Mouse (Mus musculus) T-helper 2 cell (primary cell): ENCODE data around the gene Trub1.

Experiments used
- in situ Hi-C: fragments of 300-600 bp; cut with MboI, MseI; formaldehyde crosslinking; loops from one replicate; pipeline ENCODE4 v1.15.1; 2025; ENCODE audit warnings: high pct_unique_total_duplicates

Gene Trub1

GRCm38 (mm10) chr19:57439296-57439695 lies 13.4 kb upstream of the Trub1 start:
- in situ Hi-C loops, result no loop called here

- in situ Hi-C loops, result no loop called here
Measured at GRCm38 (mm10) chr19:57441501-57441900, 11.2 kb upstream of the Trub1 start.

GRCm38 (mm10) chr19:57442936-57443657 lies 9.6 kb upstream of the Trub1 start:
- in situ Hi-C loops, result no loop called here

DNA sequence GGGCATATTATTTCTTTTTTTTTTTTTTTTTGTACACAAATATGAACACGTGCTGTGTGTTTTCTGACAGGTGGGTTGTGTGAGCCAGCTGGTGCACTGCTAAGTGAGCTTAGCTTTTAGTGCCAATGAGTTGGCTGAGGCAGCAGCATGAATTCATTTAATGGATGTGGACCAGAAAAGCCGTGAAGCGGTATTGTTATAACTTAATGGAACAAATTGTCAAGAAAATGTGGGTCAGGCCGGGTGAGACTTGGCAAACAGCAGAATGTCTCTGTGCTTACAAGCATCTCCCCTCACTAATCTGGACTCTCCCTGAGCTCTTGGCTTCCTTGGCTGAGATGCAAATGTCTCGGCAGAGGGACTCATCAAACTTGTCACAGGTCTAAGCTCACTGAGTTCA lies 7.7 kb upstream of the Trub1 start:
- in situ Hi-C loops, result loop anchor here (5.0 kb wide), 1 partner anchor 38 kb away; no protein-coding TSS in a partner anchor

- in situ Hi-C loops, result no loop called here
Measured at GRCm38 (mm10) chr19:57450849-57451248, 1.9 kb upstream of the Trub1 start.

DNA sequence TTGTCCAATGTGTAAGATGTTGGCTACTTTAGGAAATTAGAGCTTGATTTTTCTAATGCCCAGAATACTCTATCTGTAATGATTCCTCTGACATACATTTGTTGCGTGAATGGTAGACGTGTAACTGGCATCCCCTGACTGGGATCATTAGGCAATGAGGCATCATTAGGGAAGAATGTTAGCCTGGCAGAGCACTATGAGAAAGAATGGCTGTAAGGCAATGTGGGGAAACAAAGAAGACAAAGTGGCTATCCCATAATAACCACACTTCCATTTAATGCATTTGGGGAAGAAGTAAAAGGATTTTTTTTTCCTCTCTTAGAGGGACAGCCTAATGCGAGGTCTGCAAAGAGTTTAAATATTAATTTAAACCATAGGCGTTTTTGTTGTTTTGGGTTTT lies 950 bp upstream of the Trub1 start:
- in situ Hi-C loops, result no loop called here

DNA sequence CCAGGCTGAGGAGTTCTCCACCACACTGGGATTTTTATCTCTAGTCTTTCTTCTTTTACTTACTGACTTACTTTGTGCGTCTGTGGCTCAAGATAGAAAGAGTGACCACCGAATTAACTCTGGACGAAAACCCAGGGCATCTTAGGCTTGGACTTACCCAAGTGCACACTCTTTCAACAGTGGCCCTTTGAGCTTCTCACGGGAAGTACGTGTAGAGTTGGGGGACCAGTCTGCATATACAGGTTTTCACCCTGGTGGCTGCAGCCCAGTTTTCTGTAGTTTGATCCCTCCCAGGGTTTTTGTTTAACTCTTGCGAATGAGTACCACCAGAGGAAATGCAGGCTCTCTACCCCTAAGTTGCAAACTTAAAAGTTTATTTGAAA lies 497 bp downstream of the Trub1 start:
- in situ Hi-C loops, result no loop called here

GRCm38 (mm10) chr19:57455286-57455960 lies 2.7 kb downstream of the Trub1 start:
- in situ Hi-C loops, result no loop called here

- in situ Hi-C loops, result no loop called here
Measured at GRCm38 (mm10) chr19:57457075-57457474, 4.4 kb downstream of the Trub1 start.

DNA sequence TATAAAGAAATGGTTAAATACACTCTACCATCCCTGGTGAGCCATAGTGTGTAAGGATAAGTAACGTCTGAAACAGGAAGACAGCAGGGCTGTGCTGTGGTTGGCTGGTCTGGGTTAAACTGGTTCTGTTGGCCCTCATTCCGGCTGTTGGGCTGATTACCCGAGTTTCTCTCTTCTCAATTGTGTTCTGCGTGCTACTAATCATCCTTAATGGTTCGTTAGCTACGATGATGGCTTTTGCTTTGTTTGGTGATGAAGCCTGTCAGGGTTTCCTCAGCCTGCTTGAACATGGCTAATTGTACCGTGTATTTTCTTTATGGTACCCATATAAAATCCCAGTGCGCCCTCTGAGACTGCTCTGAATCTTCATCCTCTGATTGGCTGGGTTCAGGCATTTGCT lies 11.0 kb downstream of the Trub1 start:
- in situ Hi-C loops, result no loop called here

DNA sequence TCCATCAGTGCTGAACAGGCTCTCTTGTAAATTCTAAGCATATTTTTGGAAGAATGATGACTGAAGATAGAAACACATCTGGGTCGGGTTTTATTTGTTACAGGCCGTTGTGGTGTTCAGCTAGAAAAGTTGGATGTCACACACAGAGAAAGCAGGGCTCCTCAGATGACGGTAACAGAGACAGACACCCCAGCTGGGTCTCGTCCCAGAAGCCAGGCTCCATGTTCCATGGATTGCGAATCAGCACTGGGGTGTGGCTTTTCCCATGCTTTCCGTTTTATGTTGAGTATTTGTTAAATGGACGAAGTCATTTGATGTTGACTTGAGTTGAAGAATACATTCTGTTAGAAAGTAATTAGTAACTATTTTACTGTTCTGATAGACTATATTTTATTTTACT lies 13.0 kb downstream of the Trub1 start:
- in situ Hi-C loops, result no loop called here

DNA sequence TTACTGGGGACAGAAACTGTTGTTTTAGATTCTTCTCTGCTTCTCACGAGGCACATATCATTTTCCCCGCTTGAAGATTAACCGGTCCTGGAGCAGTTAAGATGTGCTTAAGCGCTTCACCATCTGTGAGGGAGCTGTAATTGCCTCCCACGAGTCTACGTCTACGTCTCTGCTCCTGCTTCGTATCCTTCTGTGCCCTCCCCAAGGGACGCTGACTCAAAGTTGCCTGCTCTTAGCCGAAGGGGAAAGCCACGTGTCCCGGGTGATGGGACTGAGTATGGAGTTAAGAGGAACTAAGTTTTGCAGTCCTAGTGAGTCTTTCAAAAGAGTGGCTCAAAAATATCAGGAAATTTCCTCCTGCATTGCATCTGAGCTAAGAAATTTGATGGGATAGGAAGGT lies 18.3 kb downstream of the Trub1 start:
- in situ Hi-C loops, result loop anchor here (10.0 kb wide), 1 partner anchor 164 kb away; no protein-coding TSS in a partner anchor

- in situ Hi-C loops, result loop anchor here (10.0 kb wide), 1 partner anchor 163 kb away; no protein-coding TSS in a partner anchor
Measured at GRCm38 (mm10) chr19:57472169-57472568, 19.5 kb downstream of the Trub1 start.

GRCm38 (mm10) chr19:57473301-57473700 lies 20.6 kb downstream of the Trub1 start:
- in situ Hi-C loops, result loop anchor here (10.0 kb wide), 1 partner anchor 162 kb away; no protein-coding TSS in a partner anchor

DNA sequence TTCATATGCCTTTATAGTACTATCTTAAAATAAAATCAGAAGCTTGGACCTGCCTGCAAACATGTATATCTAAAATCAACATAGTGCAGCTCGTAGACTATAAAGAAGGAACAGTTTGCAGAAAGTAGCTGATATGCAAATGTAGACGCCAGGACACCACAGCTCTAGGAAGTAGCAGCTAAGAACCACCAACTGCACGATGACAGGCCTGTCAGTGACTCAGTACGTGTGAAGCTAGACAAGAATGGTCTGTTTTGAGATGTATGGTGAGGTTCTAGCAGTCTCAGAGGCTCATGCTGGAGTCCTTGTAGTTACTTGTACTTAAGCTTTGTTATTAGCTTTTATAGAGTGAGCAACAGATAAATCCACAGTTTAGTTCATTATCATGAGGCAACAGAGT lies 22.6 kb downstream of the Trub1 start:
- in situ Hi-C loops, result loop anchor here (10.0 kb wide), 1 partner anchor 160 kb away; no protein-coding TSS in a partner anchor

- in situ Hi-C loops, result loop anchor here (10.0 kb wide), 1 partner anchor 157 kb away; no protein-coding TSS in a partner anchor
Measured at GRCm38 (mm10) chr19:57477310-57477709, 24.6 kb downstream of the Trub1 start.

- in situ Hi-C loops, result loop anchor here (10.0 kb wide), 1 partner anchor 157 kb away; no protein-coding TSS in a partner anchor
Measured at GRCm38 (mm10) chr19:57478056-57478455, 25.3 kb downstream of the Trub1 start.

DNA sequence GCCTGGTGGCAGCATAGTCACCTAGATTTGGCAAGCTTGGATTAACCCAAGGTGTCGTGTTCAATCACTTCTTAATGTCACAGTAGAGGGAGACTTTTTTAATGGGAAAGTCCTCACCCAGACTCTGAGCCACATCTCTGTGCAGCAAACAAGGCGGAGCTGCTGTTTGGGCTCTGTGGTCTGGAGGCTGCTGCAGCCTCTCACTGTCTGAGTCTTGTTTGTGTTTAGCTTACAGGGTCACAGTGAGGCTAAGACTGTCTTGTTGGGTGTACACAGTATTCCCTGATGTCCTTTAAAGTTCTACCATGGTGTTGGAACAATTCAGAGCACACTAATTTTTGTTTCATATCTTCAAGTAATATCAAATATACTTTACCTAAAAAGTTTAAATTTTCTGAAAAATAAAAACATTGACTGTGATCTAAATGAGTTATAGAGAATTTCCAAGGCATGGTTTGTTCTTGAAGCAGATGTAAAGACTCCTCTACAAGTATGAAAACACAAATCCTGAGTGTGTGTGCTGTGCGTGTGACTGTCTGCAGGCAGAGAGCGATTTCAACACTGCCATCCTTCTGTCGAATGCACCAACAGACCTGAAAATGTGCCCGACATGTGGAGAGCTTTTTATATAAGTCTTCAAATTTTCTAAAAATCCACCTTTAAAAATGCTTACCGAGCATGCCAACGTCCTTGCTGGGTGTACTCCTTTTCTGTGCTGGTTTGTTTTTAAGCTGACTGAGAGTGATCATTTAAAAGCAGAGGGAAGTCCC lies 27.4 kb downstream of the Trub1 start:
- in situ Hi-C loops, result loop anchor here (10.0 kb wide), 1 partner anchor 155 kb away; no protein-coding TSS in a partner anchor

GRCm38 (mm10) chr19:57481743-57482259 lies 29.1 kb downstream of the Trub1 start:
- in situ Hi-C loops, result no loop called here

- in situ Hi-C loops, result no loop called here
Measured at GRCm38 (mm10) chr19:57482815-57483214, 30.1 kb downstream of the Trub1 start.

DNA sequence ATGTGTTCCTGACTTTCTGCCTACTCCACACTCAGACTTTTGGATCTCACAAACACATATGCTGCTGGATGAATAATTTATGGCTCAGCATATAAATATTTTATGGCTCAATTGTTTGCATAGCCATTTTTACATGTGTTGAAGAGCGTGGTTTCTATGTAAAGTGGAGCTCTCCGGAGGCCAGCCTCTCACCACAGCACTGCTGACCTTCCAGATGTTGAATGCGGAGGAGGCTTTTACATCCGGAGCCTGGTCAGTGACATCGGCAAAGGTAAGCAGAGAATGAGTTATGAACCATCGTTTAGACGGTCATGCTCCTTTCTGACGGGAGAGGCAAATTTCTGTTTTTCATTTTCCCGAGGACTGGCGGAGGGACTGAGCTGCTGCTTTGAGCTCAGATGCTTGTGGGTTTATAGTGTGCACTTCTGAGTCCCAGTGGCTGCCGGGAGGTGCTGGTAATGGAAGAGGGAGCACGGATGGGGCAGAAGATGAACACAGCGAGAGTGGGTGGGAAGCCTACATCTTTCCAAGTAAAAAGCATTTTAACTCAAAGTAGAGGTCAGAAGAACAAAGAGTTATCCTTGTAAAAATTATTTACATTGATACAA lies 34.4 kb downstream of the Trub1 start:
- in situ Hi-C loops, result no loop called here
